Mouse (Mus musculus) hindbrain, embryonic 14.5 days (tissue): ENCODE data around the gene Zfp983. TPM values are rescaled to one million over a fixed set of nuclear protein-coding genes. Genes with fewer than 3 reads are reported as not detected.
"Not testable (repeated sequence)": the region's sequence is repeated elsewhere in the genome, so short reads cannot be mapped to it uniquely, and the experiment has no call there.

Experiments
- ATAC-seq: fragments of 200-750 bp; cut with Nextera tagmentation; 2 replicates; pipeline ENCODE4 v1.8.0; 2017; ENCODE audit warnings: moderate number of reproducible peaks, mild to moderate bottlenecking, moderate TSS enrichment, moderate library complexity; ENCODE audit not compliant: low FRiP score
- DNase-seq: peaks from one replicate; pipeline ENCODE4 v3.0.0-alpha.2; 2015; ENCODE audit warnings: low spot score
- H3K27ac ChIP-seq: fragments of 300-500 bp; sonication (generic); 2 replicates; pipeline ENCODE4 v1.5.1; 2014; ENCODE audit warnings: mild to moderate bottlenecking, moderate library complexity
- H3K27me3 ChIP-seq: fragments of 300-500 bp; sonication (generic); 2 replicates; pipeline ENCODE4 v1.6.1; 2014; ENCODE audit warnings: mild to moderate bottlenecking, low read length, mixed read lengths; ENCODE audit not compliant: control insufficient read depth, insufficient read depth
- H3K36me3 ChIP-seq: fragments of 300-500 bp; sonication (generic); replicated peaks from 2 replicates; pipeline ENCODE4 v1.6.1; 2014; ENCODE audit not compliant: control insufficient read depth, insufficient read depth
- H3K4me1 ChIP-seq: fragments of 300-500 bp; sonication (generic); replicated peaks from 2 replicates; pipeline ENCODE4 v1.6.1; 2014; ENCODE audit warnings: antibody characterized with exemption, low read length, mixed read lengths; ENCODE audit not compliant: control insufficient read depth, insufficient read depth
- H3K4me2 ChIP-seq: fragments of 300-500 bp; sonication (generic); replicated peaks from 2 replicates; pipeline ENCODE4 v1.6.1; 2014; ENCODE audit warnings: mild to moderate bottlenecking, moderate library complexity
- H3K4me3 ChIP-seq: fragments of 300-500 bp; sonication (generic); replicated peaks from 2 replicates; pipeline ENCODE4 v1.5.1; 2014; ENCODE audit warnings: mild to moderate bottlenecking, low read length
- H3K9ac ChIP-seq: fragments of 300-500 bp; sonication (generic); 2 replicates; pipeline ENCODE4 v1.6.1; 2014
- H3K9me3 ChIP-seq: fragments of 300-500 bp; sonication (generic); 2 replicates; pipeline ENCODE4 v1.6.1; 2016; ENCODE audit warnings: low read length; ENCODE audit not compliant: control insufficient read depth
- WGBS: fragments of 180-500 bp; shearing (Covaris S2); extraction: QIAGEN DNeasy Blood & Tissue Kit; methylation state at CpG from one replicate; pipeline ENCODE4 v1.1.7; 2014; 5-methylcytosine and 5-hydroxymethylcytosine counted together
- polyA plus RNA-seq: library from polyadenylated mRNA; unstranded; fragments of >200 nt; fragmentation: Nextera tagmentation; extraction: Ambion mirVana; gene quantifications from 2 replicates; pipeline ENCODE4 v1.2.1, GENCODE M21; 2014

The Zfp983 gene
- polyA plus RNA-seq, 1 experiment from 2014 or later: 11.1 TPM

DNA sequence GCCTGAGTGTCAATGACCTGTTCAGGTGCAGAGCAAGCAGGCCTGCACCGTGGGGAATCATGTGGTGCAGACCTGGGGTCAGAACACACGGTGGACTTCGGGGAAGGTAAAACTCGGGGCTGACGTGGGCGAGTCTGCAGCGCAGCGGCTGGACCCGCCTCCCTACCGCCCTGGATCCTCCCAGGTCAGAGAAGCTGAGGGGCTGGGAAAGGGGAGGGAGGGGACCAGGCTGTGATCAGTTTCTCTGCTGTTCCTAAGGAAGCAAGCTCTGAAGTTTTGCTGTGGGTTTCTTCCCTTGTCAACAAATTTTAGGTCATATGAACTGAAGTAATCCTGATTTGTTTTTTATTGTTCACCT lies 29.6 kb downstream of the Zfp983 start:
- ATAC-seq: peak; percentile 89; the same call in 1 of the 2 replicates
- not testable (repeated sequence) for H3K4me1 ChIP-seq, H3K9me3 ChIP-seq, H3K36me3 ChIP-seq, DNase-seq, H3K27me3 ChIP-seq
- WGBS: 2% methylated on average over 10 of the region's 10 CpGs
- H3K4me3 ChIP-seq: peak overlapping the region; percentile 43
- H3K27ac ChIP-seq: peak overlapping the region; percentile 79
- H3K4me2 ChIP-seq: peak overlapping the region; percentile 66
- H3K9ac ChIP-seq: peak overlapping the region; percentile 60

DNA sequence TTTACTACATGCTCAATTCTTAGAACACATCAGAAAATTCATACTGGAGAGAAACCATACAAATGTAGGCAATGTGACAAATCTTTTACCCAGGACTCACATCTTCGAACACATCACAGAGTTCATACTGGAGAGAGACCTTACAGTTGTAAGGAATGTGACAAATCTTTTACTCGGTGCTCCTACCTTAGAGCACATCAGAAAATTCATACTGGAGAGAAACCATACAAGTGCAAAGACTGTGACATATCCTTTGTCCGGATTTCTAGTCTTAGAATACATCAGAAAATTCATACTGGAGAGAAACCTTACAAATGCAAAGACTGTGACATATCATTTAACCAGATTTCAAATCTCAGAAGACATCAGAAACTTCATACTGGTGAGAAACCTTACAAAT lies 41.1 kb downstream of the Zfp983 start, which contains the start of gene Gm10226:
Gm10226 (plus strand) TSS at position 301 of the 400 bp plus-strand sequence.
- ATAC-seq (no peak), DNase-seq (no peak)
- Histone ChIP-seq H3K27me3 (no peaks in the 10 kb centered on the region), H3K4me2 (no peak within 1 kb of the TSS), H3K9ac (no peak within 1 kb of the TSS), H3K4me1 (no peaks in the 10 kb centered on the region), H3K9me3 (no peaks in the 10 kb centered on the region), H3K4me3 (no peak within 1 kb of the TSS), H3K36me3 (peaks cover 60% of the 10 kb centered on the region), H3K27ac (no peak within 1 kb of the TSS)
- WGBS: 91% methylated on average over 3 of the region's 3 CpGs

DNA sequence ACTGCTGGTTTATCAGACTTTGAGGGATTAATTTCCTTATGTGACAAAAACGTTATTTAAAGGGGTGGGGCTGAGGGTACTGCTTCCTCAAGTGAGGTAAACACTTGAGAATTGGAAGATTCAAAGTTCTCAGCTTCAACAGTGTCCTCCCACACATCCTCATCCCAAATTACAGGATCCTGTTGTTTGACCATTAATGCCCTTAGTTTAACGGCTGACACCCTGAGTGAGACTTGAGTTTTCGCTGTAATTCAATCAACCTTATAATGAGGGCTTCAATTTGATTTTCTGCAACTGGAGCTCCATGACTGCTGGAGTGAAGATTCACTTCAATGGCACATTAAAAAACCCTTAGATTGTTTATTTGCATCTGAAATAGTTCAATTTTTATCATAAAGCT lies 42.9 kb downstream of the Zfp983 start:
- Histone ChIP-seq H3K4me1 (no peaks in the 10 kb centered on the region), H3K36me3 (peaks cover 45% of the 10 kb centered on the region), H3K27me3 (no peaks in the 10 kb centered on the region), H3K4me3 (no peak overlapping the region), H3K9me3 (no peaks in the 10 kb centered on the region), H3K27ac (no peak overlapping the region), H3K4me2 (no peak overlapping the region), H3K9ac (no peak overlapping the region)
- no peak for ATAC-seq
- DNase-seq: no peak
- WGBS: 82% methylated on average over 3 of the region's 3 CpGs

DNA sequence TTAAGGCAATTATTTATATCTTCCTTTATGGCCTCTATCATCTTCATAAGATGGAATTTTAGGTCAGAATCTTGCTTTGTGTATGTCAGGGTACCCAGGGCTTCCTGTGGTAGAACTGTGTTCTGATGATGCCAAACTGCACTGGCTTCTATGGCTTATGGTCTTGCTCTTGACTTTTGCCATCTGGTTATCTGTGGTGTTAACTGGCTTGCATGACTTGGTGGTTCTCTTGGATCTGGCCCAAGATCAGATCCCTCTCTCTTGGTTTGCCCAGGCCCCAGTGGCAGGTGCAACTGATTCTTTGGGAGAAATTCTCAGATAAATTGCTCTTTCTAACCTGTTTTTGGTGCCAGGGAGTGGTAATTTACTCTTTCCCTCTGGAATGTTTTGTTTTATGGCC lies 45.6 kb downstream of the Zfp983 start:
- Histone ChIP-seq H3K27me3 (no peaks in the 10 kb centered on the region), H3K36me3 (peaks cover 23% of the 10 kb centered on the region), H3K27ac (no peak overlapping the region), H3K4me1 (no peaks in the 10 kb centered on the region), H3K9ac (no peak overlapping the region), H3K4me3 (no peak overlapping the region), H3K9me3 (no peaks in the 10 kb centered on the region), H3K4me2 (no peak overlapping the region)
- no peak for ATAC-seq
- DNase-seq: no peak

DNA sequence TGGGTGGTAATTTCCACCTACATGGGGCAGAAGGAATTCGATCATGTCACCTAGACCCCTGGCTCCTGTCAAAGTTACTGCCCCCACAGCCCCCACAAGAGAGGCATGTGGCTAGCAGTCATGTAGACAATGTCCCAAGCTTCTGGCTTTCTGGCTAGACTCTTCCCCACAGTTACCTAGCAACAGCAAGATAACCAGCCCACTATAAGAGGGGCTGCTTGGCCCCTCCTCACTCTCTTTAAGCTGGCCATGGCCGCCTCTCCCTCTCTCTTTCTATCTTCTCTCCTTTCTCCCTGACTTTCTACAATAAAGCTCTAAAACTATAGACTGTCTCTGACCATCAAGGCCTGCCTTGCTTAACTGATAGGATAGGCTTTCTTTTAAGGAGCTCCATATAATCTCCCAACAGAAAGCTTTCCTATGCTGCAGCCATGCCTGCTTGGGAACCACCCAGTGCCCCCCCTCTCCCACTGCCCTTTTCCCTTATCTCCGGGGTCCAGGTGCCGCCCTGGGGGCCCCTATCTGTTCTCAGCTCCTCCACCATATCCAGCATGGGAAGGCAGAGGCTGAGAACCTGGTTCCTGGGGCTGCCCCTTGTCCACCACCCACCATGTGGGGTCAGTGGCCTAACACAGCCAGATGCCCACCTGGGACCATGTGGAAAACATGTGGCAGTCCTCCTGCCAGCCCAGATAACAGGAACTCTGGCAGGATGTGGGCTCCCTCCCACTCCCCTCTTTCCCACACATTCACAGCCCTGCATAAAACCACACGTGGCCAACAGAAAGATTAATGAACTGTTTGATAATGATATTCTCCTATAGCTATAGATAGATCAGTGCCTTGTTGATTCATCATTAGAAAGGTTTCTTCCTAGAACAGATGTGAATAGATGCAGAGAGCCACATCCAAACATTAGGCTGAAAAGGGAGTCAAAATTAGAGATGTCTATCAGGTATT lies 52.1 kb downstream of the Zfp983 start:
- Histone ChIP-seq H3K4me1 (no peaks in the 10 kb centered on the region; the same call in 1 of the 2 replicates), H3K27ac (no peak overlapping the region), H3K9ac (no peak overlapping the region), H3K36me3 (no peaks in the 10 kb centered on the region), H3K27me3 (no peaks in the 10 kb centered on the region), H3K9me3 (no peaks in the 10 kb centered on the region), H3K4me3 (no peak overlapping the region), H3K4me2 (no peak overlapping the region)
- DNase-seq (no peak), ATAC-seq (no peak)
- 42% methylated on average over 5 of the region's 5 CpGs for WGBS

DNA sequence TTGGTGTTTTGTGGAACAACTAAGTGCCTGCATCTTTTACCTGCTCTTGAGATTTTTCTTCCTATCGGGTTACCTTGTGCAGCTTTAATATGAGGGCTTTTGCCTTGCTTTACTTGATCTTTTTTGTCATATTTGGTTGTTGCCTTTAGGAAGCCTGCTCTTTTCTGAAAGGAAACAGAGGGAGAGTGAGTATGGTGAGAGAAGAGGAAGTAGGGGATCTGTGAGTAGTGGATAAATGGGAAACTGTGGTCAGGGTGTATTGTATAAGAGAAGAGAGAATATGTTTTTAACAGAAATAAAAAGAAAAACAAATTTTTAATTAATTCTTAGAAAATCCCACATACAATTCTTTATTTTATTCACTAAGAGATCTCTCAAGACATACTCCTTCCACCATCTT lies 53.0 kb downstream of the Zfp983 start:
- WGBS: 84% methylated on average over 1 of the region's 1 CpGs
- H3K9ac ChIP-seq: no peak overlapping the region
- no peaks in the 10 kb centered on the region for H3K9me3 ChIP-seq
- peaks cover 4% of the 10 kb centered on the region for H3K4me1 ChIP-seq
- H3K27ac ChIP-seq: no peak overlapping the region
- H3K4me2 ChIP-seq: no peak overlapping the region
- DNase-seq (no peak), ATAC-seq (no peak)
- no peak overlapping the region for H3K4me3 ChIP-seq
- no peaks in the 10 kb centered on the region for H3K36me3 ChIP-seq
- H3K27me3 ChIP-seq: no peaks in the 10 kb centered on the region

DNA sequence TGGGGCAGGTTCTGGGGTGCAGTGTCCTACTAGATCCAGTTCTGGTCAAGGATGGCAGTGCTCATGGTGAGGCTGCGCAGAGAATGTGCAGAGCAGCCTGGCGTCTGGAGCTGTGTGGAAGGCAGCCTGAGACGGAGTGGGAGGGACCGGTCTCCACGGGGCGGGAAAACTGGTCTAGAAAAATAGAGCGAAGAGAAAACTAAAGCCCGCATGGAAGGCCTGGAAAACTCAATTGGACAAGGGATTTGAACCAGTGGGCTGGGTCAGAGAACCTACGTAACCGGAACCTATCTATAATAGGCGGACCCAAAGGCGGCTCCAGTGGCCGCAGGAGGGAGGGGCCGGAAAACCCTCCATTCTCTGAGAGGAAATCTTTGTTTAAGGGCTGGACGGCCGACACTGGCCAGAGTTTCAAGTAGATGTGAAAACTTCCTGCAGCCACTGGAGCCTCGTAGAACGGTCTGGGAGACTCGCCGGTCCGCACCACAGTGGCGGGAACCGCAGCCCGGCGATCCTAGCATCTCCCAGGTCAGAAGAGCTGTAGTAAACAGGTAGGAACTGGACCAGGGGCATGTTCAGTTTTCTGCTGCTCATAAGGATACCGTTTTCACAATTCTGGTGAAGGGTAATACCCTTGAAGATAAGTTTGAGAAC lies 57.0 kb downstream of the Zfp983 start, which contains the start of gene Zfp760:
Zfp760 (plus strand) TSS at position 399 of the 654 bp plus-strand sequence.
- 4% methylated on average over 26 of the region's 26 CpGs for WGBS
- H3K27ac ChIP-seq: peak within 1 kb of the TSS; percentile 73
- peak within 1 kb of the TSS; percentile 62 for H3K4me3 ChIP-seq
- no peaks in the 10 kb centered on the region for H3K27me3 ChIP-seq
- peaks cover 13% of the 10 kb centered on the region for H3K4me1 ChIP-seq
- DNase-seq (peak; percentile 87), ATAC-seq (peak; percentile 98)
- H3K4me2 ChIP-seq: peak within 1 kb of the TSS; percentile 69
- H3K9me3 ChIP-seq: no peaks in the 10 kb centered on the region
- peak within 1 kb of the TSS; percentile 78 for H3K9ac ChIP-seq
- peaks cover 7% of the 10 kb centered on the region; the same call in 1 of the 2 replicates for H3K36me3 ChIP-seq

DNA sequence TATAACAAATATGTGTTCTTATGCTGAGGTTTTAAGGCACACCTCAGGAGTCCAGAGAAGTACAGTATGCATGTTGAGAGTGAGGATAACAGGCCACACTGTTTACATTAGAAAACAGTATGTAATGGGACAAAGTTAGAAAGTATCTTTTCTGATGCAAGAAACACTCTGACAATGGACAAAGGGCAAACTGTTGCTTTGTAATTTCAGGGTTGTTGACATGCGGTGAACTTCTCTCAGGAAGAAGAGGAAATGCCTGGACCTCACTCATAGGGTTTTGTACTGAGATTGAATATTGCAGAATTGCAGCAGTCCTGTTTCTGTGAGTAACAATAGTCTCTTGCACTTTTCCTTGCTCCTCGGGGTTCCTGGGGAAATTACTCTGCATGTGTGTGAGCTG lies 58.0 kb downstream of the Zfp983 start:
- DNase-seq (no peak), ATAC-seq (no peak)
- H3K27ac ChIP-seq: no peak overlapping the region
- H3K4me3 ChIP-seq: peak overlapping the region; percentile 62
- H3K4me1 ChIP-seq: peaks cover 13% of the 10 kb centered on the region
- peak overlapping the region; percentile 78 for H3K9ac ChIP-seq
- 29% methylated on average over 2 of the region's 2 CpGs for WGBS
- no peaks in the 10 kb centered on the region for H3K27me3 ChIP-seq
- H3K4me2 ChIP-seq: peak overlapping the region; percentile 69
- peaks cover 13% of the 10 kb centered on the region; the same call in 1 of the 2 replicates for H3K36me3 ChIP-seq
- no peaks in the 10 kb centered on the region for H3K9me3 ChIP-seq
